Mouse (Mus musculus): ENCODE results near the gene Kcnh1. TPM values are rescaled to one million over a fixed set of nuclear protein-coding genes. Genes with fewer than 3 reads are reported as not detected.

The Kcnh1 gene
- polyA plus RNA-seq, 1 experiment: 0.14 TPM

GRCm38 (mm10) chr1:192476704-192477103, 286.1 kb downstream of the Kcnh1 start:
- Histone ChIP-seq H3K4me1 (ENCODE audit: control insufficient read depth, insufficient read depth, insufficient read length, low read length) (no peaks in the 10 kb centered on the region), H3K4me3 (ENCODE audit: low read depth, low read length) (no peak overlapping the region), H3K36me3 (ENCODE audit: control insufficient read depth, insufficient read depth, low read length) (no peaks in the 10 kb centered on the region), H3K27ac (ENCODE audit: insufficient read depth, low read depth, low read length) (no peak overlapping the region), H3K27me3 (ENCODE audit: control insufficient read depth, insufficient read depth, low read length) (no peaks in the 10 kb centered on the region)
- no peak for TF ChIP-seq POLR2A (IDR thresholded peaks at IDR 0.05; ENCODE audit: low read depth, low read length)
- no peak for TF ChIP-seq CTCF (IDR thresholded peaks at IDR 0.05; ENCODE audit: extremely low read depth, insufficient read length, insufficient replicate concordance, low read depth, low read length)
- 21% methylated on average over 7 of the region's 7 CpGs for WGBS

DNA sequence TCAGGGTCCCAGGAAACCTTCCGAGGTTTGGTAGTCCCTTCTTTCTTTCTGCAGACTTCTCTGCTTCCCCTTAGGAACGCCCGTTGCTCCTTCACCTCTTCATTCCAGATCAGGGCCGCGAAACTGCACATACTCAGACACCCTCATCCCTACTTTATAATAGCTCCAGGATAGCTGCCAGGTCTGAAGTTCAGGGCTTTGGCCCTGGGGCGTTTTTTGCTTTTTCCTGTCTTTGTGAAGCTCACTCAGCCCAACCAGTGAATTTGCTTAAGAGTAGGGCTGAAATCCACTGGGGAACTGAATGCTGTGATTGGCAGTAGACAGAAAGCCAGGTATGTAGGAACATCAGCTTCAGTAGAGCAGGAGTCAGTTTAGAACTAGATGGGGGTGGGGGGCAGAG, 287.0 kb downstream of the Kcnh1 start:
- no peaks in the 10 kb centered on the region for H3K27me3 ChIP-seq (ENCODE audit: control insufficient read depth, insufficient read depth, low read length)
- H3K4me3 ChIP-seq (ENCODE audit: low read depth, low read length): no peak overlapping the region
- no peaks in the 10 kb centered on the region for H3K36me3 ChIP-seq (ENCODE audit: control insufficient read depth, insufficient read depth, low read length)
- TF ChIP-seq POLR2A (IDR thresholded peaks at IDR 0.05; ENCODE audit: low read depth, low read length) (no peak), CTCF (IDR thresholded peaks at IDR 0.05; ENCODE audit: extremely low read depth, insufficient read length, insufficient replicate concordance, low read depth, low read length) (no peak)
- WGBS: 49% methylated on average over 6 of the region's 6 CpGs
- no peaks in the 10 kb centered on the region for H3K4me1 ChIP-seq (ENCODE audit: control insufficient read depth, insufficient read depth, insufficient read length, low read length)
- H3K27ac ChIP-seq (ENCODE audit: insufficient read depth, low read depth, low read length): no peak overlapping the region

- no peaks in the 10 kb centered on the region for H3K4me1 ChIP-seq (ENCODE audit: control insufficient read depth, insufficient read depth, insufficient read length, low read length)
- TF ChIP-seq CTCF (IDR thresholded peaks at IDR 0.05; ENCODE audit: extremely low read depth, insufficient read length, insufficient replicate concordance, low read depth, low read length) (no peak), POLR2A (IDR thresholded peaks at IDR 0.05; ENCODE audit: low read depth, low read length) (no peak)
- H3K27me3 ChIP-seq (ENCODE audit: control insufficient read depth, insufficient read depth, low read length): no peaks in the 10 kb centered on the region
- H3K4me3 ChIP-seq (ENCODE audit: low read depth, low read length): no peak overlapping the region
- no peaks in the 10 kb centered on the region for H3K36me3 ChIP-seq (ENCODE audit: control insufficient read depth, insufficient read depth, low read length)
- WGBS: 58% methylated on average over 5 of the region's 5 CpGs
- H3K27ac ChIP-seq (ENCODE audit: insufficient read depth, low read depth, low read length): no peak overlapping the region
Observed at GRCm38 (mm10) chr1:192478176-192478575, 287.6 kb downstream of the Kcnh1 start.

DNA sequence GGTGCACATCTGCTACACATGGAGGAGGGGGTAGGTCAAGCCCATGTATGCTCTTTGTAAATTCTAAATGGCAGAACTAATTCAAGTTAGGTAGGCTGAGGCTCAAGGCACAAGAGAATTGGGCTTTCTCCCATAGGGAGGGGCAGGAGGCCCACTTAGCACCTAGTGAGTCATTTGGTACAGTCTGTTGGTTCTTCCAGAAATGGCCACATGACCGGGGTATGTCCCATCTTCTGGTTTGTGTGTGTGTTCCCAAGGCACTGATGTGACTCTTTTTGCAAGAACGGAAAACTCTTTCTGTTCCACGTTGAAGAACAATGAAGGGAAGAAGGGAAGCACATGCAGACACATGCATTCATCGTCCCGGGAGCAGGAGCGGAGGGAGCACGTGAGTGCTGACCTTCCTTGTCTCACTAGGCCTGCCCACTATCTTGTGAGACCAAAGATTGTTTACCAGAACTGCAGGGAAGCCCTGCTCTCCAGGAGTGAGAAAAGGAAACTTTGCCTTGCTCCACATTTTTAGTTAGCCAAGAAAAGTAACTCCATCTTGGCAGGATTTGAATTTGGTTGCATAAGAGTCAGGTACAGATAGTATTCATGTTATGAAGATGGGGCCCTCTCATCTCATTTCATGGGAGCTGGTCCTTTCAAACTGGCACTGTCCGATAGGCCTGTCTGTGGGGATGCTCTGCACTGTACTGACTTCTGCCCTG, 289.7 kb downstream of the Kcnh1 start:
- Histone ChIP-seq H3K4me3 (ENCODE audit: low read depth, low read length) (no peak overlapping the region), H3K27me3 (ENCODE audit: control insufficient read depth, insufficient read depth, low read length) (no peaks in the 10 kb centered on the region), H3K36me3 (ENCODE audit: control insufficient read depth, insufficient read depth, low read length) (no peaks in the 10 kb centered on the region), H3K4me1 (ENCODE audit: control insufficient read depth, insufficient read depth, insufficient read length, low read length) (no peaks in the 10 kb centered on the region), H3K27ac (ENCODE audit: insufficient read depth, low read depth, low read length) (no peak overlapping the region)
- WGBS: 76% methylated on average over 8 of the region's 8 CpGs
- no peak for TF ChIP-seq CTCF (IDR thresholded peaks at IDR 0.05; ENCODE audit: extremely low read depth, insufficient read length, insufficient replicate concordance, low read depth, low read length)
- no peak for TF ChIP-seq POLR2A (IDR thresholded peaks at IDR 0.05; ENCODE audit: low read depth, low read length)

DNA sequence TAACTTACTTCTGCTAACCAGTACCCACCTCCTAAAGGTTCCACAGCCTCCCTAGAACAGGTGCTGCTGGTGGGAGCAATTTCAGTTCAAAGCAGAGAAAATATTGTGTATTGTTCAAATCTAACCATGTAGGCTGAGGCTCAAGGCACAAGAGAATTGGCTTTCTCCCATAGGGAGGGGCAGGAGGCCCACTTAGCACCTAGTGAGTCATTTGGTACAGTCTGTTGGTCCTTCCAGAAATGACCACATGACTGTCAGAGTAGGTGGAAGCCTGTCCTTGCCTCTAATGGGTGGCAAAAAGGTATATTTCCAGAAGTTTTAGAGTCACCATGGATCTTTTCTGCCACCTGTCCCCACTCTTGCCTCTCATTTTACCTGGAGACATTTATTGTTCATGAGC, 290.9 kb downstream of the Kcnh1 start:
- H3K4me1 ChIP-seq (ENCODE audit: control insufficient read depth, insufficient read depth, insufficient read length, low read length): no peaks in the 10 kb centered on the region
- no peaks in the 10 kb centered on the region for H3K36me3 ChIP-seq (ENCODE audit: control insufficient read depth, insufficient read depth, low read length)
- H3K27ac ChIP-seq (ENCODE audit: insufficient read depth, low read depth, low read length): no peak overlapping the region
- no peak overlapping the region for H3K4me3 ChIP-seq (ENCODE audit: low read depth, low read length)
- no peak for TF ChIP-seq POLR2A (IDR thresholded peaks at IDR 0.05; ENCODE audit: low read depth, low read length)
- no peak for TF ChIP-seq CTCF (IDR thresholded peaks at IDR 0.05; ENCODE audit: extremely low read depth, insufficient read length, insufficient replicate concordance, low read depth, low read length)
- H3K27me3 ChIP-seq (ENCODE audit: control insufficient read depth, insufficient read depth, low read length): no peaks in the 10 kb centered on the region

GRCm38 (mm10) chr1:192485030-192485429, 294.5 kb downstream of the Kcnh1 start:
- WGBS: 60% methylated on average over 3 of the region's 3 CpGs

DNA sequence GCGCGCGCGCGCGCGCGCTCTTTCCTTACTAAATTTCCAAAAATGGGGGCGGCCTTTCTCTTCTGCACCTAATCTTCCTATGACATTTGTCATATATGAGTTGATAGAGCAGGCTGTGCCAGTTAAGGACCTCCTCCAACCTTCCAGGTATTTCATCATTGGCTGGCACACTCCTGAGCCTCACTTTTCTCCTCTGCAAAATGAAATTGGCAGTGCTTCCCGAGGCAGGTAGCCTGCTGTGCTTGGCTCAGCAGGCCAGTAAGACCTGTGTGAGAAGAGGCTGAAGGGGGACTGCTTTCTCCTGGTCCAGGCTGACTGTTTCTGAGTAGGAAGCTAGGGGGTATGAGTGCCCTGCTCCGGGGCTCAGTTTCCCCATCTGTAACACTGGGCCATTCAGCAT, 297.0 kb downstream of the Kcnh1 start:
- TF ChIP-seq CTCF (IDR thresholded peaks at IDR 0.05; ENCODE audit: extremely low read depth, insufficient read length, insufficient replicate concordance, low read depth, low read length) (no peak), POLR2A (IDR thresholded peaks at IDR 0.05; ENCODE audit: low read depth, low read length) (no peak)
- WGBS: 95% methylated on average over 11 of the region's 11 CpGs
- H3K4me3 ChIP-seq (ENCODE audit: low read depth, low read length): no peak overlapping the region
- H3K36me3 ChIP-seq (ENCODE audit: control insufficient read depth, insufficient read depth, low read length): no peaks in the 10 kb centered on the region
- H3K27me3 ChIP-seq (ENCODE audit: control insufficient read depth, insufficient read depth, low read length): no peaks in the 10 kb centered on the region
- H3K4me1 ChIP-seq (ENCODE audit: control insufficient read depth, insufficient read depth, insufficient read length, low read length): no peaks in the 10 kb centered on the region
- no peak overlapping the region for H3K27ac ChIP-seq (ENCODE audit: insufficient read depth, low read depth, low read length)

More at GRCm38 (mm10) chr1:192485030-192485429, 294.5 kb downstream of the Kcnh1 start:
- Histone ChIP-seq H3K36me3 (ENCODE audit: control insufficient read depth, insufficient read depth, low read length) (no peaks in the 10 kb centered on the region), H3K4me1 (ENCODE audit: control insufficient read depth, insufficient read depth, insufficient read length, low read length) (no peaks in the 10 kb centered on the region), H3K27me3 (ENCODE audit: control insufficient read depth, insufficient read depth, low read length) (no peaks in the 10 kb centered on the region), H3K27ac (ENCODE audit: insufficient read depth, low read depth, low read length) (no peak overlapping the region), H3K4me3 (ENCODE audit: low read depth, low read length) (no peak overlapping the region)
- TF ChIP-seq CTCF (IDR thresholded peaks at IDR 0.05; ENCODE audit: extremely low read depth, insufficient read length, insufficient replicate concordance, low read depth, low read length): no peak
- TF ChIP-seq POLR2A (IDR thresholded peaks at IDR 0.05; ENCODE audit: low read depth, low read length): no peak

All from small intestine, adult 2 months (tissue).